Mouse (Mus musculus): ENCODE data around the gene Dner. TPM values are rescaled to one million over a fixed set of nuclear protein-coding genes. Genes with fewer than 3 reads are reported as not detected.

Dner gene
- polyA plus RNA-seq, 1 experiment: 0.08 TPM

DNA sequence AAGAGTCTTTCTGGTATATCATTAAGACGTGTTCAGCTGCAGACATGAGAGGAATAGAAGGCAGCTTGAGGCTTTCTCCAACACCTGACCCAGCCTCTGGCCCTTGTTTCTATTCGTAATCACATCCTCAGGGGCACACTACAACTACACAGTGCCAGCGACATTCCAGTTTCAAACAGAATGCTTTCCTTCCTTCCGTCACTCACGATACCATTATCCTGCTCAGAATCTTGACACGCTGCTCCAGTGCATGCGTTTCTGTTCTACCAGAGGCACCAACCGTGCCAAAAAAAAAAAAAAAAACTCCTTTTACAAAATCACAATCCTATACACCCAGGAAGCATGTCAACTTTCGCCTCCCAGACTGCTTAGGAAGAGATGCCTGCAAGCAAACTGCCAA lies 105.5 kb downstream of the Dner start:
- Histone ChIP-seq H3K27ac (ENCODE audit: insufficient read depth, low read length) (no peak overlapping the region), H3K27me3 (ENCODE audit: control insufficient read depth, insufficient read depth, low read length) (no peaks in the 10 kb centered on the region), H3K4me1 (ENCODE audit: control insufficient read depth, insufficient read depth, insufficient read length) (no peaks in the 10 kb centered on the region), H3K4me3 (ENCODE audit: extremely low read depth, insufficient read depth, insufficient read length) (no peak overlapping the region), H3K36me3 (ENCODE audit: control insufficient read depth, insufficient read depth, low read length) (no peaks in the 10 kb centered on the region)
- 88% methylated on average over 9 of the region's 9 CpGs for WGBS
- TF ChIP-seq CTCF (IDR thresholded peaks at IDR 0.05; ENCODE audit: extremely low read depth, insufficient read depth, insufficient read length, insufficient replicate concordance): no peak
- TF ChIP-seq POLR2A (IDR thresholded peaks at IDR 0.05; ENCODE audit: low read depth, low read length): no peak
- DNase-seq (ENCODE audit: low read depth in 1 of 2, low spot score in 2 of 2): no peak

DNA sequence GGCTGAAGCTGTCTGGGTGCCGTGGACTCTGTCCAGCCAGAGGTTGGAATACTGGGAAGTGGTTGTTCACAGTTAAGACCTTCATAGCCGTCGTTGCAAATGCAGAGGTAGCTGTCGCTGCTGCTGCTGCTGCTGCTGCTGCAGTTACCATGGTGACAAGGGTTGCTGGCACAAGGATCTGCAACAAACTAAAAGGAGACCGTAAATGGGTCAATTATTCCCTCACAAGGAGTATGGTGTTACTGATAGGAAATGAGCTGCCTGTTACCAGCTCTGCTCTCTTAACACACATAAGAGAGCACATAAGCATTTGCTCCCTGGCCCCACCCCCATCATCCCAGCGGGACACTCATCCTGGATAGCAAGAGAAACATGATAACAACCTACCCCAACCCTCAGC lies 110.6 kb downstream of the Dner start:
- Histone ChIP-seq H3K4me1 (ENCODE audit: control insufficient read depth, insufficient read depth, insufficient read length) (no peaks in the 10 kb centered on the region), H3K4me3 (ENCODE audit: extremely low read depth, insufficient read depth, insufficient read length) (no peak overlapping the region), H3K27ac (ENCODE audit: insufficient read depth, low read length) (no peak overlapping the region), H3K27me3 (ENCODE audit: control insufficient read depth, insufficient read depth, low read length) (no peaks in the 10 kb centered on the region), H3K36me3 (ENCODE audit: control insufficient read depth, insufficient read depth, low read length) (no peaks in the 10 kb centered on the region)
- WGBS: 36% methylated on average over 6 of the region's 6 CpGs
- no peak for TF ChIP-seq CTCF (IDR thresholded peaks at IDR 0.05; ENCODE audit: extremely low read depth, insufficient read depth, insufficient read length, insufficient replicate concordance)
- TF ChIP-seq POLR2A (IDR thresholded peaks at IDR 0.05; ENCODE audit: low read depth, low read length): no peak
- DNase-seq (ENCODE audit: low read depth in 1 of 2, low spot score in 2 of 2): no peak

DNA sequence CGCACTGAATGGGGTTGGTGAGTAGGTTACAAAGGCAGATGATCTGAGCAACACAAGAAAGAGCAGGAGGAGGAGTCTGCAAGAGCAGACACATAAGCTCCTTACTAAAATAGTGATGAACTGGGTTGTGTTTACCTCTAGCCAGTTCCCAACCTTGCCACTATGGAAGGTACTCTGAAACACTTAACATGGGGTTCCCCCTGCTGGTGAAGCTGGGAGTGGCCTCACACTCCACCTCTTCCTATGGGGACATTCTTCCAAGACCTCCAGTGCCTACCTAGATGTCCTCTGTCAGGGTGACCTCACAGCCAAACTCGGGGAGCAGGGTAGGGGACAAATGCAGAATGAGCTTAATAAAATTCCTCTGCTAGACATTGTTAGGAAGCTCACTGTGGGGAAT lies 114.2 kb downstream of the Dner start:
- no peak overlapping the region for H3K27ac ChIP-seq (ENCODE audit: insufficient read depth, low read length)
- no peaks in the 10 kb centered on the region for H3K27me3 ChIP-seq (ENCODE audit: control insufficient read depth, insufficient read depth, low read length)
- H3K4me3 ChIP-seq (ENCODE audit: extremely low read depth, insufficient read depth, insufficient read length): no peak overlapping the region
- TF ChIP-seq CTCF (IDR thresholded peaks at IDR 0.05; ENCODE audit: extremely low read depth, insufficient read depth, insufficient read length, insufficient replicate concordance): no peak
- TF ChIP-seq POLR2A (IDR thresholded peaks at IDR 0.05; ENCODE audit: low read depth, low read length): no peak
- no peaks in the 10 kb centered on the region for H3K4me1 ChIP-seq (ENCODE audit: control insufficient read depth, insufficient read depth, insufficient read length)
- no peaks in the 10 kb centered on the region for H3K36me3 ChIP-seq (ENCODE audit: control insufficient read depth, insufficient read depth, low read length)
- 68% methylated on average over 2 of the region's 2 CpGs for WGBS
- DNase-seq (ENCODE audit: low read depth in 1 of 2, low spot score in 2 of 2): no peak

DNA sequence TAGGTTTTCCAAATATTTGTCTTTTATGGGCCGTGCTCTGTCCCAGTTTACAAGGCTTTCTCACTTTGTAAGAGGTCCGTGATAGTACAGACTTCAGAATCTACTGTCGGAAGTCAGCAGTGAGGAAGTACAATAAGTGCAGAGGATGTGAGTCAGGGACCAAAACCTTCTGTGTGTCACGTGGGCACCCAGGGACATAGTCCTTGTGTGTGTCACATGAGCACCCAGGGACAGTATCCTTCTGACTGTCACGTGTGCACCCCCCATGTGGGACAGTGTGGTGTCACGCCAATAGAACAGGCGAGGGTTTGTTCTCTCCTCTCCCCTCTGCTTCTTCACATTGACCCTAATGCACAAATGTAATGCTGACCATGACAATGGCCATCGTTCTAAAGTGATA lies 134.2 kb downstream of the Dner start:
- Histone ChIP-seq H3K36me3 (ENCODE audit: control insufficient read depth, insufficient read depth, low read length) (no peaks in the 10 kb centered on the region), H3K4me3 (ENCODE audit: extremely low read depth, insufficient read depth, insufficient read length) (no peak overlapping the region), H3K4me1 (ENCODE audit: control insufficient read depth, insufficient read depth, insufficient read length) (no peaks in the 10 kb centered on the region), H3K27me3 (ENCODE audit: control insufficient read depth, insufficient read depth, low read length) (no peaks in the 10 kb centered on the region), H3K27ac (ENCODE audit: insufficient read depth, low read length) (no peak overlapping the region)
- no peak for TF ChIP-seq CTCF (IDR thresholded peaks at IDR 0.05; ENCODE audit: extremely low read depth, insufficient read depth, insufficient read length, insufficient replicate concordance)
- TF ChIP-seq POLR2A (IDR thresholded peaks at IDR 0.05; ENCODE audit: low read depth, low read length): no peak
- DNase-seq (ENCODE audit: low read depth in 1 of 2, low spot score in 2 of 2): no peak
- 54% methylated on average over 8 of the region's 8 CpGs for WGBS

DNA sequence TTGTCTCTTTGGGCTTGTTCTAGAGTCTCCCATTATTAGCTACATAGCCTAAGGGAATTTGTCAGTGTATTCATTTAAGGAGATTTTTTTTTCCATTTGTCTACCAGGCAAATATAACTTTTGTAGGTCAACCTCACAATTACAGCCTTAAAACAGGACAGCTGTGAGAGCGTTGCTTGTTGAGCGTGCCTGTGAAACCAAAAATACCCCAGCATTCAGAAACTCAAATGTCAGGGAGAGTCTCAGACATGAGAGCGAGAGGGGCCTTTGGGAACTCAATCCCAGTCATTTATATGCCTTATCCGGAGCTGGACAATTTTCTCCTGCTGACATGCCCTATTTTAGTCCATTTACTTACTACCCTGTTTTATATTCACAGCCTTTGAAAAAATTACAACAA lies 134.6 kb downstream of the Dner start:
- TF ChIP-seq CTCF (IDR thresholded peaks at IDR 0.05; ENCODE audit: extremely low read depth, insufficient read depth, insufficient read length, insufficient replicate concordance) (no peak), POLR2A (IDR thresholded peaks at IDR 0.05; ENCODE audit: low read depth, low read length) (no peak)
- WGBS: 86% methylated on average over 4 of the region's 4 CpGs
- Histone ChIP-seq H3K4me1 (ENCODE audit: control insufficient read depth, insufficient read depth, insufficient read length) (no peaks in the 10 kb centered on the region), H3K36me3 (ENCODE audit: control insufficient read depth, insufficient read depth, low read length) (no peaks in the 10 kb centered on the region), H3K27me3 (ENCODE audit: control insufficient read depth, insufficient read depth, low read length) (no peaks in the 10 kb centered on the region), H3K27ac (ENCODE audit: insufficient read depth, low read length) (no peak overlapping the region), H3K4me3 (ENCODE audit: extremely low read depth, insufficient read depth, insufficient read length) (no peak overlapping the region)
- DNase-seq (ENCODE audit: low read depth in 1 of 2, low spot score in 2 of 2): no peak

DNA sequence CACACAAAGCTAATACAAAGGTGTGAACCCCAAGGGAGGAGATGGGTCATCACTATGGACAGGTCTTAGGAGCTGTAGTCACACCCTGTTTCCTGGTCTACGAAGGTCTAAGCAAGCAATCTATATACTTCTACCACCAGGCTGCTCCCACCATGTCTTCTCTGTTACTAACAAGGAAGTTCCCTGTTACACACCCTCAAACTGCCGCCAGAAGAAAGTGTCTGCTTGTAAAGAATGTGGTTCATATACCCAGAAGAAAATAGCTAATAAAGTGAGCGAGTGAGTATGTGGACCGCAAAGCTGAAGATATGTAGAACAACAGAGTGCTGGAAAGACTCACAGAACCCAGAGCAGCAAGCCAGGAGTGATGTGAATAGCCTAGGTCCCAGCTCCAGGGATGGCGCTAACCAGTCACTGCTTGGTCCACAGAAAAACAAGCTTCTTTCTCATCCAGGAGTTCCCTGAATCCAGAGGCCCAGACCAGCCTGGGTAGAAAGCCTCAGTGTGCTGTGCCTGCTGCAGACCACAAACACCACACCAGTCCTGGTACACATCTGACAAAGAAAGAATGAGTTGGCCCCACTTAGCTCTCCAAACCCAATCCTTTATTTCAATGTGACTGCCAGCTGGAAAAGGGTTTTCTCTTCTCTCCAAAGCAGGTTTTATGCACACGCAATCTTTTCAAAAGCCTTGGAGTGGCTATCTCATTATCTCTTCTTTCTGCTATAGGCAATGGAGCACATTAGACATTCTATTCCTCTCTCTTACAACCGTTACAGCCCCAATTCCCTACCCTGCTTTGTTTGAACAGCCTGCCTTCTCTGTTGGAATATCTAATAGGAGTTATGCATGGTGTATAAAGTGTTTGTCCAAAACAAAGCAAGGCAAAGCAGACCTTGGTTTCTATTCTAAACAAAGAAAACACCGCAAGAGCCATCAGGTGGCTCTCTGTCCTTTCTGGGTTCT lies 139.2 kb downstream of the Dner start:
- no peaks in the 10 kb centered on the region for H3K36me3 ChIP-seq (ENCODE audit: control insufficient read depth, insufficient read depth, low read length)
- 84% methylated on average over 8 of the region's 8 CpGs for WGBS
- H3K27me3 ChIP-seq (ENCODE audit: control insufficient read depth, insufficient read depth, low read length): no peaks in the 10 kb centered on the region
- TF ChIP-seq CTCF (IDR thresholded peaks at IDR 0.05; ENCODE audit: extremely low read depth, insufficient read depth, insufficient read length, insufficient replicate concordance) (no peak), POLR2A (IDR thresholded peaks at IDR 0.05; ENCODE audit: low read depth, low read length) (no peak)
- H3K27ac ChIP-seq (ENCODE audit: insufficient read depth, low read length): no peak overlapping the region
- no peak overlapping the region for H3K4me3 ChIP-seq (ENCODE audit: extremely low read depth, insufficient read depth, insufficient read length)
- H3K4me1 ChIP-seq (ENCODE audit: control insufficient read depth, insufficient read depth, insufficient read length): no peaks in the 10 kb centered on the region
- DNase-seq (ENCODE audit: low read depth in 1 of 2, low spot score in 2 of 2): no peak

DNA sequence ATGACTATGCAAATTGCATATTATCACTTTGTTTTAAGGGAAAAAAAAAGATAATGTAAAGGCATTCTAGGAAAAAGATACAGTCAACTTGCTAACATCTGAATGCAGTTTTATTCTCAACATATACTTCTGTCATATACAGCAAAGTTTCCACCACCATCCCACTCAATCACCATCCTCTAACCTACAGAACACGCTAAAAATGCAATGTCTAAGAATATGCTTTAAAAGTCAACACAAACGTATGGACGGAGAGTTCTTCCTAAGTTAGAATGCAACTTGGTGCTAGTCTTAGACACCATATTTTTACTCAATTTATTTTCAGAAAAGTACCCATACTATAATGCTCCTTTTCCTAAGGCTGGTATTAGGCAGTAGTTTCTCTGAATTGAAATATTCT lies 144.0 kb downstream of the Dner start:
- Histone ChIP-seq H3K36me3 (ENCODE audit: control insufficient read depth, insufficient read depth, low read length) (no peaks in the 10 kb centered on the region), H3K27me3 (ENCODE audit: control insufficient read depth, insufficient read depth, low read length) (no peaks in the 10 kb centered on the region), H3K27ac (ENCODE audit: insufficient read depth, low read length) (no peak overlapping the region), H3K4me3 (ENCODE audit: extremely low read depth, insufficient read depth, insufficient read length) (no peak overlapping the region), H3K4me1 (ENCODE audit: control insufficient read depth, insufficient read depth, insufficient read length) (no peaks in the 10 kb centered on the region)
- TF ChIP-seq POLR2A (IDR thresholded peaks at IDR 0.05; ENCODE audit: low read depth, low read length): no peak
- DNase-seq (ENCODE audit: low read depth in 1 of 2, low spot score in 2 of 2): no peak
- WGBS: 88% methylated on average over 3 of the region's 3 CpGs

All from spleen, adult 2 months (tissue).